ENCODE assay signal across 8 mouse cellular contexts in the genomic region with DNA sequence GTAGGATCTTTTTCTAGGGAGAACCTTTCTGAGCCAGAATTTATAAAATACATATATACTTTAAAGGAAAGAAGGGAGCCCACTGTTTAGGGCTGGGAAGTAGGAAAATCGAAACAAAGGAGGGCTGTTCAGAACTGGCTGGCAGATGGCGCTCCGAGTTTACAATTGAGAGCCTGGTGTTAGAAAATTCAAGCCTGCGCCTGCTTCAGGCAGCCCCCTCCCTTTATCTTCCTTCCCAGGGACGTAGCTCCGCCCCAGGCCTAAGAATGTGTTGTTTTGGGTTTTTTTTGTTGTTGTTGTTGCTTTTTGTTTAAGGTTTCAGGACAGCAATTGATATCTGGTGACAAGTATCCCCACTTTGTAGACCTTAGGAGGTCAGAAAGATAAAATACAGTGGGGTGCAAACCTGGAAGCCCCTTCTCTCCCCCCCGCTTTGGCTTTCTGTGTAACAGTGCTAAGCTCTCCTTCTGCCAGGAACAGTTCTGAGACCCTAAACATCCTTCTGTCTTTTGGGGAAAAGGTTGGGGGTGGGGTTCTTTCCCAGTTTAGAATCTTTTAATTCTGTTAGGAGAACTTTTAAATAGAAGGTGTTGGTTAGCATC. TPM values are rescaled to one million over a fixed set of nuclear protein-coding genes. Genes with fewer than 3 reads are reported as not detected.
DNase-seq lines count a peak whose midpoint lies in the region; ATAC-seq and TF ChIP-seq lines count a peak whose summit lies in the region.

No protein-coding gene starts in this region.

- no peaks in the 10 kb centered on the region for H3K27me3 ChIP-seq in MEL (ENCODE audit: control insufficient read depth in 1 of 2, insufficient read depth in 2 of 2, low read length in 2 of 2)
- H3K27me3 ChIP-seq in embryonic facial prominence, embryonic 13.5 days: no peaks in the 10 kb centered on the region
- no peaks in the 10 kb centered on the region for H3K27me3 ChIP-seq in hindbrain, embryonic 16.5 days (replicated peaks; ENCODE audit: control insufficient read depth, insufficient read depth, low read length)
- H3K27me3 ChIP-seq in limb, embryonic 11.5 days (ENCODE audit: control insufficient read depth, insufficient read depth, low read length): no peaks in the 10 kb centered on the region
- H3K27me3 ChIP-seq in midbrain, embryonic 13.5 days: no peaks in the 10 kb centered on the region

- H3K9ac ChIP-seq in MEL (ENCODE audit: control insufficient read depth, low read depth, low read length, poor library complexity, severe bottlenecking): 0 out of 2 replicates have a peak overlapping the region, but pooled peaks have one; percentile 11
- no peak overlapping the region for H3K9ac ChIP-seq in embryonic facial prominence, embryonic 13.5 days
- H3K9ac ChIP-seq in hindbrain, embryonic 16.5 days (ENCODE audit: low read depth, low read length): no peak overlapping the region
- no peak overlapping the region for H3K9ac ChIP-seq in limb, embryonic 11.5 days (ENCODE audit: low read length)
- 0 out of 2 replicates have a peak overlapping the region, but pooled peaks have one; percentile 23 for H3K9ac ChIP-seq in midbrain, embryonic 13.5 days (replicated peaks)

- WGBS in embryonic facial prominence, embryonic 13.5 days: 14% methylated on average over 7 of the region's 7 CpGs
- 12% methylated on average over 7 of the region's 7 CpGs for WGBS in hindbrain, embryonic 16.5 days
- 15% methylated on average over 7 of the region's 7 CpGs for WGBS in limb, embryonic 11.5 days
- 13% methylated on average over 7 of the region's 7 CpGs for WGBS in midbrain, embryonic 13.5 days

- TF ChIP-seq EP300 in MEL (IDR thresholded peaks at IDR 0.05; ENCODE audit: low read depth in 1 of 2, low read length in 2 of 2): no peak

- H3K4me1 ChIP-seq in MEL (ENCODE audit: control insufficient read depth in 1 of 2, insufficient read depth in 2 of 2, low read length in 2 of 2): no peaks in the 10 kb centered on the region; a peak in 1 of 4 replicates
- H3K4me1 ChIP-seq in embryonic facial prominence, embryonic 13.5 days: peaks cover 15% of the 10 kb centered on the region
- H3K4me1 ChIP-seq in hindbrain, embryonic 16.5 days (ENCODE audit: control insufficient read depth, insufficient read depth, low read depth, low read length): no peaks in the 10 kb centered on the region; the same call in 1 of the 2 replicates
- H3K4me1 ChIP-seq in limb, embryonic 11.5 days (ENCODE audit: control insufficient read depth, insufficient read depth, low read length): 0 out of 2 replicates have a peak, but pooled peaks cover 7% of the 10 kb centered on the region
- peaks cover 3% of the 10 kb centered on the region; the same call in 1 of the 2 replicates for H3K4me1 ChIP-seq in midbrain, embryonic 13.5 days (replicated peaks)

- H3K36me3 ChIP-seq in MEL (ENCODE audit: control insufficient read depth in 1 of 2, insufficient read depth in 2 of 2, low read length in 2 of 2): no peaks in the 10 kb centered on the region
- H3K36me3 ChIP-seq in embryonic facial prominence, embryonic 13.5 days: no peaks in the 10 kb centered on the region
- H3K36me3 ChIP-seq in hindbrain, embryonic 16.5 days (ENCODE audit: control insufficient read depth, insufficient read depth, low read length): no peaks in the 10 kb centered on the region
- H3K36me3 ChIP-seq in limb, embryonic 11.5 days (ENCODE audit: control insufficient read depth, insufficient read depth, low read length): no peaks in the 10 kb centered on the region
- no peaks in the 10 kb centered on the region for H3K36me3 ChIP-seq in midbrain, embryonic 13.5 days

- H3K79me2 ChIP-seq in MEL (ENCODE audit: control insufficient read depth, insufficient read depth, low read length, poor library complexity): no peaks in the 10 kb centered on the region

- no peak overlapping the region for H3K27ac ChIP-seq in MEL (ENCODE audit: control insufficient read depth, low read depth, low read length)
- H3K27ac ChIP-seq in embryonic facial prominence, embryonic 13.5 days: no peak overlapping the region
- no peak overlapping the region for H3K27ac ChIP-seq in hindbrain, embryonic 16.5 days (ENCODE audit: low read depth, low read length)
- H3K27ac ChIP-seq in limb, embryonic 11.5 days (replicated peaks; ENCODE audit: low read depth, low read length): no peak overlapping the region
- no peak overlapping the region for H3K27ac ChIP-seq in midbrain, embryonic 13.5 days

- TF ChIP-seq CTCF in MEL (IDR thresholded peaks at IDR 0.05 in 2 of 3, conservative IDR thresholded peaks at IDR 0.05 in 1 of 3; ENCODE audit: control insufficient read depth in 1 of 3, insufficient read depth in 1 of 3, low read depth in 2 of 3, low read length in 3 of 3, poor library complexity in 1 of 3, severe bottlenecking in 1 of 3): peak; percentile 32 to 97 (median 80); a peak in 5 of 6 replicates

- H3K4me3 ChIP-seq in MEL (ENCODE audit: control insufficient read depth in 1 of 2, insufficient read depth in 1 of 2, low read depth in 2 of 2, low read length in 2 of 2): peak overlapping the region; percentile 1 to 33; a peak in 2 of 4 replicates
- H3K4me3 ChIP-seq in embryonic facial prominence, embryonic 13.5 days: no peak overlapping the region
- H3K4me3 ChIP-seq in hindbrain, embryonic 16.5 days (ENCODE audit: low read length): no peak overlapping the region
- no peak overlapping the region for H3K4me3 ChIP-seq in limb, embryonic 11.5 days (ENCODE audit: low read depth, low read length)
- H3K4me3 ChIP-seq in midbrain, embryonic 13.5 days (replicated peaks): no peak overlapping the region

- ATAC-seq in frontal cortex, adult (ENCODE audit: low TSS enrichment): peak; percentile 59; the same call in 1 of the 2 replicates
- ATAC-seq in embryonic facial prominence, embryonic 13.5 days (ENCODE audit: insufficient number of reproducible peaks, insufficient read depth, low FRiP score, low TSS enrichment, low read depth): 0 out of 2 replicates have a peak, but pooled peaks have one; percentile 54
- peak; percentile 79 for ATAC-seq in hindbrain, embryonic 16.5 days
- peak; percentile 80; the same call in 1 of the 2 replicates for ATAC-seq in limb, embryonic 11.5 days (ENCODE audit: insufficient number of reproducible peaks, low FRiP score, low TSS enrichment, low read depth)
- ATAC-seq in midbrain, embryonic 13.5 days: peak; percentile 78

- DNase-seq in frontal cortex, postnatal 14 days (ENCODE audit: low spot score in 2 of 2): no peak
- DNase-seq in MEL (ENCODE audit: low read depth, low spot score): peak; percentile 77
- DNase-seq in limb, embryonic 11.5 days (ENCODE audit: low spot score): peak; percentile 81
- peak; percentile 61 for DNase-seq in thymus, postnatal 25 days

- H3K4me2 ChIP-seq in embryonic facial prominence, embryonic 13.5 days: no peak overlapping the region
- no peak overlapping the region for H3K4me2 ChIP-seq in hindbrain, embryonic 16.5 days (ENCODE audit: low read length)
- H3K4me2 ChIP-seq in limb, embryonic 11.5 days (ENCODE audit: low read depth, severe bottlenecking): no peak overlapping the region
- H3K4me2 ChIP-seq in midbrain, embryonic 13.5 days (replicated peaks): 0 out of 2 replicates have a peak overlapping the region, but pooled peaks have one; percentile 3

- H3K9me3 ChIP-seq in MEL (replicated peaks; ENCODE audit: insufficient read depth, low read length): no peaks in the 10 kb centered on the region
- H3K9me3 ChIP-seq in embryonic facial prominence, embryonic 13.5 days: no peaks in the 10 kb centered on the region
- H3K9me3 ChIP-seq in hindbrain, embryonic 16.5 days (ENCODE audit: control insufficient read depth, low read length): no peaks in the 10 kb centered on the region
- no peaks in the 10 kb centered on the region for H3K9me3 ChIP-seq in limb, embryonic 11.5 days (ENCODE audit: control insufficient read depth, low read length)
- no peaks in the 10 kb centered on the region for H3K9me3 ChIP-seq in midbrain, embryonic 13.5 days

- no peak for TF ChIP-seq POLR2A in MEL (IDR thresholded peaks at IDR 0.05; ENCODE audit: control insufficient read depth in 1 of 2, insufficient read depth in 1 of 2, low read depth in 1 of 2, low read length in 2 of 2, poor library complexity in 1 of 2)

- TF ChIP-seq RAD21 in MEL (IDR thresholded peaks at IDR 0.05; ENCODE audit: low read depth, low read length): peak; percentile 99

TF ChIP-seq in MEL, 35 proteins besides CTCF, POLR2A, EP300 and RAD21 (continues in another document):
- no peak for TF ChIP-seq MYB (IDR thresholded peaks at IDR 0.05; ENCODE audit: low read depth, low read length)
- TF ChIP-seq MYC (IDR thresholded peaks at IDR 0.05; ENCODE audit: low read depth, low read length): no peak
- TF ChIP-seq NELFE (IDR thresholded peaks at IDR 0.05; ENCODE audit: low read depth, low read length): no peak
- no peak for TF ChIP-seq ZMIZ1 (IDR thresholded peaks at IDR 0.05; ENCODE audit: low read depth, low read length)
- TF ChIP-seq TBP (IDR thresholded peaks at IDR 0.05; ENCODE audit: low read depth, low read length): no peak
- TF ChIP-seq USF1 (IDR thresholded peaks at IDR 0.05; ENCODE audit: low read depth, low read length): no peak
- TF ChIP-seq TCF12 (IDR thresholded peaks at IDR 0.05; ENCODE audit: low read depth, low read length): no peak
- peak; percentile 45; the same call in 1 of the 2 replicates for TF ChIP-seq NRF1 (IDR thresholded peaks at IDR 0.05; ENCODE audit: insufficient read depth, low read depth, low read length, poor library complexity, severe bottlenecking)
- no peak for TF ChIP-seq ZKSCAN1 (IDR thresholded peaks at IDR 0.05; ENCODE audit: low read depth, low read length)

RNA-seq across cellular contexts. Expression of a gene that starts 26.9 kb away (rescaled TPM):
- 255 and 273 TPM in 2 replicates for total RNA-seq in MEL (2012; rRNA removed)
- polyA plus RNA-seq in MEL (2012; ENCODE audit: insufficient read depth in 1 of 2, insufficient read length in 2 of 2, low read depth in 1 of 2, low replicate concordance in 2 of 2, missing spikeins in 1 of 2): 100 to 1,000 TPM; 383 to 447 TPM
- polyA plus RNA-seq in embryonic facial prominence, embryonic 13.5 days (2015; fragmentation: Nextera tagmentation; extraction: Ambion mirVana): 1,664 and 1,723 TPM in 2 replicates
- polyA plus RNA-seq in hindbrain, embryonic 16.5 days (2015; fragmentation: Nextera tagmentation; extraction: Ambion mirVana): 1,030 and 1,626 TPM in 2 replicates
- polyA plus RNA-seq in limb, embryonic 11.5 days (2014; fragmentation: Nextera tagmentation; extraction: Ambion mirVana): 1,406 and 1,468 TPM in 2 replicates
- 1,084 and 1,205 TPM in 2 replicates for polyA plus RNA-seq in midbrain, embryonic 13.5 days (2015; fragmentation: Nextera tagmentation; extraction: Ambion mirVana)

RNA-seq across cellular contexts. Expression of a gene that starts 35.5 kb away (rescaled TPM):
- 26.9 and 34.2 TPM in 2 replicates for total RNA-seq in MEL (2012; rRNA removed)
- polyA plus RNA-seq in MEL (2012; ENCODE audit: insufficient read depth in 1 of 2, insufficient read length in 2 of 2, low read depth in 1 of 2, low replicate concordance in 2 of 2, missing spikeins in 1 of 2): 100 to 1,000 TPM in 1 of 2 experiments, not detected in 1; 171 TPM
- polyA plus RNA-seq in embryonic facial prominence, embryonic 13.5 days (2015; fragmentation: Nextera tagmentation; extraction: Ambion mirVana): 17.1 and 20.3 TPM in 2 replicates
- 15.1 and 23.5 TPM in 2 replicates for polyA plus RNA-seq in hindbrain, embryonic 16.5 days (2015; fragmentation: Nextera tagmentation; extraction: Ambion mirVana)
- polyA plus RNA-seq in limb, embryonic 11.5 days (2014; fragmentation: Nextera tagmentation; extraction: Ambion mirVana): 8.6 and 13.0 TPM in 2 replicates
- 8.8 and 10.5 TPM in 2 replicates for polyA plus RNA-seq in midbrain, embryonic 13.5 days (2015; fragmentation: Nextera tagmentation; extraction: Ambion mirVana)

Comparison
In these comparisons a context has a peak if more than half of its experiments do, and no peak if none do; other contexts are left out.
1. DNase-seq: peak in MEL (single experiment), limb, embryonic 11.5 days (single experiment) and thymus, postnatal 25 days (single experiment); none in frontal cortex, postnatal 14 days (0 of 2).
2. H3K4me3 ChIP-seq: peak in MEL (2 of 2); none in embryonic facial prominence, embryonic 13.5 days (single experiment), hindbrain, embryonic 16.5 days (single experiment), limb, embryonic 11.5 days (single experiment) and midbrain, embryonic 13.5 days (single experiment).
3. H3K9ac ChIP-seq: peak in MEL (single experiment) and midbrain, embryonic 13.5 days (single experiment); none in embryonic facial prominence, embryonic 13.5 days (single experiment), hindbrain, embryonic 16.5 days (single experiment) and limb, embryonic 11.5 days (single experiment).
4. Peak in every context shown above with its lines, with median percentiles within 50 percentile points of each other: ATAC-seq.